Mouse (Mus musculus): ENCODE data around the gene Abat. TPM values are rescaled to one million over a fixed set of nuclear protein-coding genes. Genes with fewer than 3 reads are reported as not detected.

Gene Abat
- polyA plus RNA-seq, 1 experiment from 2014 or later, result 29.8 TPM

DNA sequence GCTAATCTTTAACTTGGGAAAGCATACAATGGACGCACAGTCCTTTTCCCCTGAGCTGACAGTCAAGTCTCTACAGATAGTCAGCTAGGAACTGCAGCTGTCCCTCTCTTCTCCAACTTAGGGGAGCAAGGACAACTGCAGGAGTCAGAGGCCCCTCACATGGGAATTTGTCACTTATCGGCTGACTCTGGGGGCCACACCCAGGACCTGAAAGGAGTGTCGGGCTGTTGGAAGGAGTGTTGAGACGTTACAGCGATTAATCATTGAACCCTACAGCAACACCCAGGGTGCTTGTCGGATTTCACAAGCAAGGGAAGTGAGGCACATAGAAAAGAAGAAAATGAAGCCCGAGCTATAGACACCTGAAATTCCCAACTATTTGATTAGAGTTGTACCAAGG, 12.6 kb downstream of the Abat start:
- Histone ChIP-seq H3K4me1 (ENCODE audit: control insufficient read depth, insufficient read depth, low read length) (peaks cover 25% of the 10 kb centered on the region), H3K9ac (ENCODE audit: low read length) (no peak overlapping the region), H3K4me3 (replicated peaks; ENCODE audit: low read length) (no peak overlapping the region), H3K4me2 (ENCODE audit: low read depth, low read length) (no peak overlapping the region), H3K27ac (ENCODE audit: low read length) (no peak overlapping the region), H3K36me3 (ENCODE audit: control insufficient read depth, insufficient read depth, low read length) (no peaks in the 10 kb centered on the region), H3K9me3 (replicated peaks; ENCODE audit: control insufficient read depth, low read length) (no peaks in the 10 kb centered on the region), H3K27me3 (ENCODE audit: control insufficient read depth, insufficient read depth, low read length) (no peaks in the 10 kb centered on the region)
- 46% methylated on average over 7 of the region's 7 CpGs for WGBS
- peak; percentile 50; the same call in 1 of the 2 replicates for ATAC-seq (ENCODE audit: insufficient read depth, low FRiP score)

GRCm38 (mm10) chr16:8529389-8529788, 16.2 kb downstream of the Abat start:
- WGBS, result 94% methylated on average over 1 of the region's 1 CpGs

GRCm38 (mm10) chr16:8530018-8530417, 16.8 kb downstream of the Abat start:
- Histone ChIP-seq H3K9ac (ENCODE audit: low read length) (no peak overlapping the region), H3K27ac (ENCODE audit: low read length) (no peak overlapping the region), H3K4me2 (ENCODE audit: low read depth, low read length) (no peak overlapping the region), H3K36me3 (ENCODE audit: control insufficient read depth, insufficient read depth, low read length) (no peaks in the 10 kb centered on the region), H3K4me3 (replicated peaks; ENCODE audit: low read length) (no peak overlapping the region), H3K4me1 (ENCODE audit: control insufficient read depth, insufficient read depth, low read length) (0 out of 2 replicates have a peak, but pooled peaks cover 4% of the 10 kb centered on the region), H3K9me3 (replicated peaks; ENCODE audit: control insufficient read depth, low read length) (no peaks in the 10 kb centered on the region), H3K27me3 (ENCODE audit: control insufficient read depth, insufficient read depth, low read length) (no peaks in the 10 kb centered on the region)
- 79% methylated on average over 14 of the region's 14 CpGs for WGBS
- no peak for ATAC-seq (ENCODE audit: insufficient read depth, low FRiP score)

More at GRCm38 (mm10) chr16:8529389-8529788, 16.2 kb downstream of the Abat start:
- Histone ChIP-seq H3K27me3 (ENCODE audit: control insufficient read depth, insufficient read depth, low read length) (no peaks in the 10 kb centered on the region), H3K9me3 (replicated peaks; ENCODE audit: control insufficient read depth, low read length) (no peaks in the 10 kb centered on the region), H3K9ac (ENCODE audit: low read length) (no peak overlapping the region), H3K4me3 (replicated peaks; ENCODE audit: low read length) (no peak overlapping the region), H3K4me2 (ENCODE audit: low read depth, low read length) (no peak overlapping the region), H3K36me3 (ENCODE audit: control insufficient read depth, insufficient read depth, low read length) (no peaks in the 10 kb centered on the region), H3K4me1 (ENCODE audit: control insufficient read depth, insufficient read depth, low read length) (peaks cover 9% of the 10 kb centered on the region; the same call in 1 of the 2 replicates), H3K27ac (ENCODE audit: low read length) (no peak overlapping the region)
- no peak for ATAC-seq (ENCODE audit: insufficient read depth, low FRiP score)

DNA sequence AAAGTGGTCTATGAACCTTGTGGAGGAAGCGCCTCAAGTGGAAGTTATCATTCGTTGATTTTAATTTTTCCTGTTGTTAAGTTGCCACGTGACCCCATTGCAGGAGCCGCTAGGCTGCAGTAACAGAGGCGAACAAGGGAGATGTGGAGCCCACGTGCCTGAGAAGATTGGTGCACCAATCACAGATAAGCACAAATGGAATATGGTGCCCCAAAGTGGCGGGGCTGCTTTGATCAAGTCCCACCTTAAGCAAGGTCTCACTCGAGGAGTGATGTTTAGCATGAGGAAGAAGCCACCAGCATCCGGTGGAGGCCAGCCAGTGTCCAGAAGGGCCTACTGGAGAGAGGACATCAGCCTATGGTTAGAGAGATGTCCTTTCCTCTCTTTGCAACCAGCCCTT, 19.2 kb downstream of the Abat start:
- H3K4me1 ChIP-seq (ENCODE audit: control insufficient read depth, insufficient read depth, low read length), result no peaks in the 10 kb centered on the region
- no peaks in the 10 kb centered on the region for H3K36me3 ChIP-seq (ENCODE audit: control insufficient read depth, insufficient read depth, low read length)
- ATAC-seq (ENCODE audit: insufficient read depth, low FRiP score), result no peak
- no peaks in the 10 kb centered on the region for H3K9me3 ChIP-seq (replicated peaks; ENCODE audit: control insufficient read depth, low read length)
- 88% methylated on average over 9 of the region's 9 CpGs for WGBS
- no peak overlapping the region for H3K4me3 ChIP-seq (replicated peaks; ENCODE audit: low read length)
- no peaks in the 10 kb centered on the region for H3K27me3 ChIP-seq (ENCODE audit: control insufficient read depth, insufficient read depth, low read length)
- no peak overlapping the region for H3K9ac ChIP-seq (ENCODE audit: low read length)
- H3K27ac ChIP-seq (ENCODE audit: low read length), result no peak overlapping the region
- no peak overlapping the region for H3K4me2 ChIP-seq (ENCODE audit: low read depth, low read length)

DNA sequence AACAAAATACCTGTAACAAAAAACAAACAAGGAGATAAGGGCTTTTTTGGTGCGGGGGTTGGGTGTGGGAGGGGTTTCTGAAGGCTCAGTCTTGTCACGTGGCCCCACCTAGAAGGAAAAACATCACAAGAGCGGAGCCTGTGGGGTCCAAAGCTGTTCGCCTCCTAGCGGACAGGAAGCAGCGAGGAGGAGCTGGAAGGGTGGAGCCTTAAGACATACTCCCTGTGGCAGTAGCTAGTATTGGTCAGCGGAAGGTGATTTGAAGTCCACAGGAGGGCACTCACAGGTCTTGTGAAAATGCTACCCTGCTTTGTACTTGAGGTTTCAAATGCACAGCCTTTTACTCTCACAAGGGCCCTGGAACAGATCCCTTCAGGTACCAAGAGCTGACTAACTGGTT, 19.7 kb downstream of the Abat start:
- no peak for ATAC-seq (ENCODE audit: insufficient read depth, low FRiP score)
- Histone ChIP-seq H3K27me3 (ENCODE audit: control insufficient read depth, insufficient read depth, low read length) (no peaks in the 10 kb centered on the region), H3K9me3 (replicated peaks; ENCODE audit: control insufficient read depth, low read length) (no peaks in the 10 kb centered on the region), H3K36me3 (ENCODE audit: control insufficient read depth, insufficient read depth, low read length) (no peaks in the 10 kb centered on the region), H3K4me3 (replicated peaks; ENCODE audit: low read length) (no peak overlapping the region), H3K9ac (ENCODE audit: low read length) (no peak overlapping the region), H3K4me2 (ENCODE audit: low read depth, low read length) (no peak overlapping the region), H3K4me1 (ENCODE audit: control insufficient read depth, insufficient read depth, low read length) (no peaks in the 10 kb centered on the region), H3K27ac (ENCODE audit: low read length) (no peak overlapping the region)
- WGBS, result 64% methylated on average over 7 of the region's 7 CpGs

GRCm38 (mm10) chr16:8533477-8533876, 20.2 kb downstream of the Abat start:
- H3K36me3 ChIP-seq (ENCODE audit: control insufficient read depth, insufficient read depth, low read length), result no peaks in the 10 kb centered on the region
- ATAC-seq (ENCODE audit: insufficient read depth, low FRiP score), result no peak
- WGBS, result 89% methylated on average over 6 of the region's 6 CpGs
- no peaks in the 10 kb centered on the region for H3K9me3 ChIP-seq (replicated peaks; ENCODE audit: control insufficient read depth, low read length)
- H3K4me1 ChIP-seq (ENCODE audit: control insufficient read depth, insufficient read depth, low read length), result no peaks in the 10 kb centered on the region
- no peak overlapping the region for H3K27ac ChIP-seq (ENCODE audit: low read length)
- no peaks in the 10 kb centered on the region for H3K27me3 ChIP-seq (ENCODE audit: control insufficient read depth, insufficient read depth, low read length)
- no peak overlapping the region for H3K4me3 ChIP-seq (replicated peaks; ENCODE audit: low read length)
- H3K4me2 ChIP-seq (ENCODE audit: low read depth, low read length), result no peak overlapping the region
- H3K9ac ChIP-seq (ENCODE audit: low read length), result no peak overlapping the region

DNA sequence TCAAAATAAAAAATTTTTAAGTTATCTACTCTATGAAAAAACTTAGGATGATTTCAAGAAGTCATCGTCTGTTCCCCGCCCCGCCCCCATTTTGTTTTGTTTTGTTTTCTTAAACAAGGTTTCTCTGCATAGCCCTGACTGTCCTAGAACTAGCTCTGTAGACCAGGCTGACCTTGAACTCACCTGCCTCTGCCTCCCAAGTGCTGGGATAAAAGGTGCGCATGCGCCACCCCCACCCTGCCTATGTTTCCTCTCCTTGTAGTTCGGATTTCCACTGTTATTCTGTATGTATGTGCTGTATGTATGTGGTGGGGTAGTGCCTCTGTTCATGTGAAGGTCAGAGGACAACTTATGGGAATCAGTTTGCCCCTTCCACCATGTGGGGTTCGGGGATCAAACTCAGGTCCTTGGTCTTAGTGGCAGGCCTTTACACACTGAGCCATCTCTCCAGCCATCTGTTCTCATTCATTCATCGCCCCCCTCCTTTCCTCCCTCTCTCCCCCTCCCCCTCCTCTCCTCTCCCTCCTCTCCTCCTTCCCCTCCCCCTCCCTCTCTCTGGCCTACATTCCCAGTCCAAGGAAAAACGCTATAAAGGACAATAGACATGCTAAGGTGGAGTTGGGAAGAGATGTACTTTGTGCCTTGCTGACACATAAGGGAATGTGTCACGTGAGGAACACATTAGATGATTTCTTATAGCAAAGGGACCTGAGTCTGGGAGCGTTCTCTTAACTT, 21.4 kb downstream of the Abat start:
- Histone ChIP-seq H3K4me3 (replicated peaks; ENCODE audit: low read length) (no peak overlapping the region), H3K4me2 (ENCODE audit: low read depth, low read length) (no peak overlapping the region), H3K36me3 (ENCODE audit: control insufficient read depth, insufficient read depth, low read length) (no peaks in the 10 kb centered on the region), H3K27ac (ENCODE audit: low read length) (no peak overlapping the region), H3K27me3 (ENCODE audit: control insufficient read depth, insufficient read depth, low read length) (no peaks in the 10 kb centered on the region), H3K4me1 (ENCODE audit: control insufficient read depth, insufficient read depth, low read length) (no peaks in the 10 kb centered on the region), H3K9ac (ENCODE audit: low read length) (no peak overlapping the region), H3K9me3 (replicated peaks; ENCODE audit: control insufficient read depth, low read length) (no peaks in the 10 kb centered on the region)
- no peak for ATAC-seq (ENCODE audit: insufficient read depth, low FRiP score)
- 85% methylated on average over 11 of the region's 11 CpGs for WGBS

GRCm38 (mm10) chr16:8535411-8535810, 22.2 kb downstream of the Abat start:
- no peak overlapping the region for H3K4me3 ChIP-seq (replicated peaks; ENCODE audit: low read length)
- no peaks in the 10 kb centered on the region for H3K36me3 ChIP-seq (ENCODE audit: control insufficient read depth, insufficient read depth, low read length)
- no peaks in the 10 kb centered on the region for H3K27me3 ChIP-seq (ENCODE audit: control insufficient read depth, insufficient read depth, low read length)
- no peak overlapping the region for H3K4me2 ChIP-seq (ENCODE audit: low read depth, low read length)
- no peak overlapping the region for H3K27ac ChIP-seq (ENCODE audit: low read length)
- no peaks in the 10 kb centered on the region for H3K9me3 ChIP-seq (replicated peaks; ENCODE audit: control insufficient read depth, low read length)
- no peak for ATAC-seq (ENCODE audit: insufficient read depth, low FRiP score)
- H3K4me1 ChIP-seq (ENCODE audit: control insufficient read depth, insufficient read depth, low read length), result 0 out of 2 replicates have a peak, but pooled peaks cover under 1% of the 10 kb centered on the region
- whole genome bisulfite sequencing, result 79% methylated on average over 6 of the region's 6 CpGs
- H3K9ac ChIP-seq (ENCODE audit: low read length), result no peak overlapping the region

DNA sequence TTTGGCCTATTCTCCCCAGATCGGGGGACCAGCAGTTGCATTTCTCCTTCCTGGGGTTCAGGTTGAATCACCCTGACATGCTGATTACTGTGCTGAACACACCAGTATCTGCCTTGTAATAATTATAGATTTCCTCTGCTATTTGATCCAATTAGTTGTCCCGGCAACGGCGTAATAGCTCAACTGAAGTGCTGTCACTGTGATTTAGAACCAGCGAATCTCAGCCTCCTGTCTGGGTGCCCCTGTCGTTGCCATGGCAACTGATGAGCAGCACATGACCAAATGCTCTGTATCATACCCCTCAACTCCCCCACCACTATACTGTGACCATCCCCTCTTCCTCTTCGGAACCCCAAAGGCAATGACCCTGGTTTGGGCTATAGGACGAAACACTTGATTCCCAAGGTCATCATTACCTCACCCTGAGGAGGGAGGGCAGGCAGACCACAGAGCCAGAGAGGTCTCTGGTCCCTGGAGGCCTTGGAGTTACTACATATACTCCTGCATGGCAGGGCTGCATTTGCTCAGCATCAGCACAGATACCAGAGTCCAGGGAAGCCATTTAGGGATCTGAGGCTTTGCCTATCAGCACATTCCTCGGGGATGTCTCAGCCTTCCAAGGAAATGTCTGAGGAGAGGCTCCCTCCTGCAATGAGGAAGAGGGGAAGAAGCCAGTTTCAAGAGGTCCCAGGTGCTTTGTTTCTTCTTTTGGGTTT, 26.1 kb downstream of the Abat start:
- 54% methylated on average over 9 of the region's 9 CpGs for whole genome bisulfite sequencing
- Histone ChIP-seq H3K4me3 (replicated peaks; ENCODE audit: low read length) (no peak overlapping the region), H3K27ac (ENCODE audit: low read length) (no peak overlapping the region), H3K4me2 (ENCODE audit: low read depth, low read length) (no peak overlapping the region), H3K36me3 (ENCODE audit: control insufficient read depth, insufficient read depth, low read length) (no peaks in the 10 kb centered on the region), H3K9ac (ENCODE audit: low read length) (no peak overlapping the region), H3K9me3 (replicated peaks; ENCODE audit: control insufficient read depth, low read length) (no peaks in the 10 kb centered on the region), H3K4me1 (ENCODE audit: control insufficient read depth, insufficient read depth, low read length) (0 out of 2 replicates have a peak, but pooled peaks cover 5% of the 10 kb centered on the region), H3K27me3 (ENCODE audit: control insufficient read depth, insufficient read depth, low read length) (no peaks in the 10 kb centered on the region)
- 0 out of 2 replicates have a peak, but pooled peaks have one; percentile 35 for ATAC-seq (ENCODE audit: insufficient read depth, low FRiP score)
